In the genomic region with DNA sequence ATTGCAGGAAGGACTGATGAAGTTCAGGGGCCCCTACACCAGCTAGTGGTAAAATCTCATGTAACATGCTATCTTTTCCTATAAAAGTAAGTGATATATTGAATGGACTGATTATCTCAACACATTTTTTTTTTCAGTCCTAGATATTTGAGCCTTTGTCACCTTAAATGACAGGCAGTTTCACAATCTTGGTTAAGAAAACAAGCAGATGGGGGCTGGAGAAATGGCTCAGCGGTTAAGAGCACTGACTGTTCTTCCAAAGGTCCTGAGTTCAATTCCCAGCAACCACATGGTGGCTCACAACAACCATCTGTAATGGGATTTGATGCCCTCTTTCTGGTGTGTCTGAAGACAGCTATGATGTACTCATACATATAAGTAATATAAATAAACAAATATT, we compare ENCODE assay signal across 9 mouse cellular contexts. TPM values are rescaled to one million over a fixed set of nuclear protein-coding genes. Genes with fewer than 3 reads are reported as not detected.
DNase-seq lines count a peak whose midpoint lies in the region; ATAC-seq lines count a peak whose summit lies in the region.
"Had no signal": no experiment of that assay in that cellular context is flagged by ENCODE, and none has a peak within 500 bp of the region (broad histone marks: within the 10 kb centered on the region; RNA-seq: fewer than 3 reads in every experiment).

No protein-coding gene starts in this region.

- H3K27ac ChIP-seq in heart, embryonic 14.5 days (replicated peaks in 1 of 2; ENCODE audit: control insufficient read depth in 1 of 2, insufficient read depth in 1 of 2, low read depth in 2 of 2, low read length in 2 of 2) = no peak overlapping the region
- peak overlapping the region; percentile 54; the same call in 1 of the 2 replicates for H3K27ac ChIP-seq in brown adipose tissue, adult 24 weeks (replicated peaks; ENCODE audit: low read depth, low read length)
- H3K27ac ChIP-seq in hindbrain, embryonic 14.5 days = no peak overlapping the region
- no peak overlapping the region for H3K27ac ChIP-seq in midbrain, embryonic 11.5 days (ENCODE audit: low read depth, low read length)

- no peak for DNase-seq in heart, adult 9 months (ENCODE audit: low spot score in 2 of 2)
- no peak for DNase-seq in hindbrain, embryonic 14.5 days (ENCODE audit: low spot score)
- no peak for DNase-seq in midbrain, embryonic 11.5 days (ENCODE audit: low spot score, missing footprints)
- DNase-seq in adrenal gland, adult 8-10 months = no peak
- DNase-seq in layer of hippocampus, adult 9-11 months = no peak
- DNase-seq in urinary bladder, adult 18-20 months (ENCODE audit: low spot score in 2 of 2) = no peak
- DNase-seq: thymus, postnatal 25 days had no signal

- no peaks in the 10 kb centered on the region for H3K27me3 ChIP-seq in heart, embryonic 14.5 days (ENCODE audit: control insufficient read depth, insufficient read depth, low read length)
- no peaks in the 10 kb centered on the region for H3K27me3 ChIP-seq in hindbrain, embryonic 14.5 days (ENCODE audit: control insufficient read depth, insufficient read depth, low read length)
- H3K27me3 ChIP-seq in midbrain, embryonic 11.5 days (ENCODE audit: control insufficient read depth, insufficient read depth, low read length) = no peaks in the 10 kb centered on the region

- H3K9me3 ChIP-seq in heart, embryonic 14.5 days (ENCODE audit: control insufficient read depth, low read length) = no peaks in the 10 kb centered on the region
- no peaks in the 10 kb centered on the region for H3K9me3 ChIP-seq in hindbrain, embryonic 14.5 days (ENCODE audit: control insufficient read depth, low read length)
- no peaks in the 10 kb centered on the region for H3K9me3 ChIP-seq in midbrain, embryonic 11.5 days (ENCODE audit: control insufficient read depth, low read length)

- H3K4me1 ChIP-seq in heart, embryonic 14.5 days (ENCODE audit: control insufficient read depth in 2 of 2, insufficient read depth in 2 of 2, low read length in 2 of 2) = peaks cover 4 to 14% of the 10 kb centered on the region in 2 experiments
- no peaks in the 10 kb centered on the region for H3K4me1 ChIP-seq in brown adipose tissue, adult 24 weeks (ENCODE audit: control insufficient read depth, insufficient read depth, insufficient read length, low read length)
- peaks cover 9% of the 10 kb centered on the region for H3K4me1 ChIP-seq in hindbrain, embryonic 14.5 days (replicated peaks; ENCODE audit: control insufficient read depth, insufficient read depth, low read length)
- H3K4me1 ChIP-seq in midbrain, embryonic 11.5 days (ENCODE audit: control insufficient read depth, insufficient read depth, low read length) = peaks cover 9% of the 10 kb centered on the region

- peak overlapping the region; percentile 98 for H3K4me2 ChIP-seq in heart, embryonic 14.5 days (ENCODE audit: low read length)
- H3K4me2 ChIP-seq in hindbrain, embryonic 14.5 days (replicated peaks) = peak overlapping the region; percentile 84
- H3K4me2 ChIP-seq in midbrain, embryonic 11.5 days = peak overlapping the region; percentile 92

- no peak overlapping the region for H3K4me3 ChIP-seq in heart, embryonic 14.5 days (ENCODE audit: control insufficient read depth in 1 of 2, insufficient read depth in 1 of 2, low read depth in 1 of 2, low read length in 2 of 2)
- no peak overlapping the region for H3K4me3 ChIP-seq in brown adipose tissue, adult 24 weeks (ENCODE audit: insufficient read depth, low read depth, low read length)
- peak overlapping the region; percentile 77; the same call in 1 of the 2 replicates for H3K4me3 ChIP-seq in hindbrain, embryonic 14.5 days (replicated peaks; ENCODE audit: low read length)
- H3K4me3 ChIP-seq in midbrain, embryonic 11.5 days (ENCODE audit: low read depth, low read length) = no peak overlapping the region; the same call in 1 of the 2 replicates

- no peak for ATAC-seq in heart, embryonic 14.5 days (ENCODE audit: insufficient number of reproducible peaks, insufficient read depth, low FRiP score, low read depth)
- ATAC-seq in hindbrain, embryonic 14.5 days (ENCODE audit: low FRiP score) = no peak
- ATAC-seq in midbrain, embryonic 11.5 days (ENCODE audit: low FRiP score) = no peak

- peak overlapping the region; percentile 84; the same call in 1 of the 2 replicates for H3K9ac ChIP-seq in heart, embryonic 14.5 days (ENCODE audit: low read length)
- no peak overlapping the region; the same call in 1 of the 2 replicates for H3K9ac ChIP-seq in hindbrain, embryonic 14.5 days
- H3K9ac ChIP-seq in midbrain, embryonic 11.5 days (ENCODE audit: low read length) = no peak overlapping the region

- H3K36me3 ChIP-seq in heart, embryonic 14.5 days (ENCODE audit: control insufficient read depth, insufficient read depth, low read length) = peaks cover 22% of the 10 kb centered on the region
- H3K36me3 ChIP-seq in hindbrain, embryonic 14.5 days (replicated peaks; ENCODE audit: control insufficient read depth, insufficient read depth) = peaks cover 14% of the 10 kb centered on the region
- H3K36me3 ChIP-seq in midbrain, embryonic 11.5 days (ENCODE audit: control insufficient read depth, insufficient read depth, low read length) = peaks cover 2% of the 10 kb centered on the region; the same call in 1 of the 2 replicates

- WGBS in heart, embryonic 14.5 days = 80% methylated on average over 1 of the region's 1 CpGs
- 86% methylated on average over 1 of the region's 1 CpGs for WGBS in hindbrain, embryonic 14.5 days
- WGBS in midbrain, embryonic 11.5 days = 94% methylated on average over 1 of the region's 1 CpGs

RNA-seq across cellular contexts. Expression of gene Fuca1, which starts 1.7 kb away (rescaled TPM):
- polyA plus RNA-seq in heart, embryonic 14.5 days (2014; fragmentation: Nextera tagmentation; extraction: Ambion mirVana) = 50.1 and 63.0 TPM in 2 replicates
- 106 and 110 TPM in 2 replicates for polyA plus RNA-seq in brown adipose tissue, adult 24 weeks (2012; ENCODE audit: insufficient read depth, insufficient read length, missing spikeins)
- polyA plus RNA-seq in hindbrain, embryonic 14.5 days (2014; fragmentation: Nextera tagmentation; extraction: Ambion mirVana) = 68.8 and 72.0 TPM in 2 replicates
- 43.0 and 48.1 TPM in 2 replicates for polyA plus RNA-seq in midbrain, embryonic 11.5 days (2014; fragmentation: Nextera tagmentation; extraction: Ambion mirVana)
- total RNA-seq in adrenal gland, adult 8-10 months (2022) = 100 to 1,000 TPM in 3 of 4 experiments, 10 to 100 TPM in 1; 83.5 to 119 (median 106) TPM

RNA-seq across cellular contexts. Expression of gene Hmgcl, which starts 24.1 kb away (rescaled TPM):
- polyA plus RNA-seq in heart, embryonic 14.5 days (2014; fragmentation: Nextera tagmentation; extraction: Ambion mirVana) = 91.6 and 96.7 TPM in 2 replicates
- polyA plus RNA-seq in brown adipose tissue, adult 24 weeks (2012; ENCODE audit: insufficient read depth, insufficient read length, missing spikeins) = 45.1 and 79.9 TPM in 2 replicates
- 60.3 and 63.3 TPM in 2 replicates for polyA plus RNA-seq in hindbrain, embryonic 14.5 days (2014; fragmentation: Nextera tagmentation; extraction: Ambion mirVana)
- polyA plus RNA-seq in midbrain, embryonic 11.5 days (2014; fragmentation: Nextera tagmentation; extraction: Ambion mirVana) = 55.1 and 62.9 TPM in 2 replicates
- 10 to 100 TPM; 51.7 to 68.6 (median 62.8) TPM for total RNA-seq in adrenal gland, adult 8-10 months (2022)

RNA-seq across cellular contexts. Expression of gene Cnr2, which starts 27.0 kb away (rescaled TPM):
- polyA plus RNA-seq in heart, embryonic 14.5 days (2014; fragmentation: Nextera tagmentation; extraction: Ambion mirVana) = 0.36 and 0.38 TPM in 2 replicates
- polyA plus RNA-seq in brown adipose tissue, adult 24 weeks (2012; ENCODE audit: insufficient read depth, insufficient read length, missing spikeins) = 0.55 and 0.58 TPM in 2 replicates
- polyA plus RNA-seq in hindbrain, embryonic 14.5 days (2014; fragmentation: Nextera tagmentation; extraction: Ambion mirVana) = 0.13 and 0.17 TPM in 2 replicates
- 0.41 and 0.63 TPM in 2 replicates for polyA plus RNA-seq in midbrain, embryonic 11.5 days (2014; fragmentation: Nextera tagmentation; extraction: Ambion mirVana)
- 1 to 10 TPM; 2.2 to 3.6 (median 2.8) TPM for total RNA-seq in adrenal gland, adult 8-10 months (2022)

RNA-seq across cellular contexts. Expression of gene Gale, which starts 41.3 kb away (rescaled TPM):
- 16.8 and 19.0 TPM in 2 replicates for polyA plus RNA-seq in heart, embryonic 14.5 days (2014; fragmentation: Nextera tagmentation; extraction: Ambion mirVana)
- polyA plus RNA-seq in brown adipose tissue, adult 24 weeks (2012; ENCODE audit: insufficient read depth, insufficient read length, missing spikeins) = 40.3 and 53.3 TPM in 2 replicates
- 41.9 and 42.9 TPM in 2 replicates for polyA plus RNA-seq in hindbrain, embryonic 14.5 days (2014; fragmentation: Nextera tagmentation; extraction: Ambion mirVana)
- polyA plus RNA-seq in midbrain, embryonic 11.5 days (2014; fragmentation: Nextera tagmentation; extraction: Ambion mirVana) = 25.6 and 27.0 TPM in 2 replicates
- total RNA-seq in adrenal gland, adult 8-10 months (2022) = 10 to 100 TPM; 12.5 to 23.3 (median 22.5) TPM

RNA-seq across cellular contexts. Expression of gene Pnrc2, which starts 48.5 kb away (rescaled TPM):
- polyA plus RNA-seq in heart, embryonic 14.5 days (2014; fragmentation: Nextera tagmentation; extraction: Ambion mirVana) = 133 and 137 TPM in 2 replicates
- polyA plus RNA-seq in brown adipose tissue, adult 24 weeks (2012; ENCODE audit: insufficient read depth, insufficient read length, missing spikeins) = 86.4 and 125 TPM in 2 replicates
- 95.0 and 105 TPM in 2 replicates for polyA plus RNA-seq in hindbrain, embryonic 14.5 days (2014; fragmentation: Nextera tagmentation; extraction: Ambion mirVana)
- 258 and 259 TPM in 2 replicates for polyA plus RNA-seq in midbrain, embryonic 11.5 days (2014; fragmentation: Nextera tagmentation; extraction: Ambion mirVana)
- 100 to 1,000 TPM; 106 to 163 (median 148) TPM for total RNA-seq in adrenal gland, adult 8-10 months (2022)
